Mouse (Mus musculus) embryonic facial prominence, embryonic 11.5 days (tissue): ENCODE results near the gene Lcn8. TPM values are rescaled to one million over a fixed set of nuclear protein-coding genes. Genes with fewer than 3 reads are reported as not detected.
"Not testable (repeated sequence)": the region's sequence is repeated elsewhere in the genome, so short reads cannot be mapped to it uniquely, and the experiment has no call there.

Source experiments
- ATAC-seq: fragments of 200-750 bp; cut with Nextera tagmentation; replicated peaks from 2 replicates; pipeline ENCODE4 v1.8.0; 2017; ENCODE audit warnings: low read depth; ENCODE audit not compliant: insufficient number of reproducible peaks, low FRiP score, low TSS enrichment
- DNase-seq: peaks from one replicate; pipeline ENCODE4 v3.0.0-alpha.2; 2015; ENCODE audit warnings: low spot score
- H3K27ac ChIP-seq: fragments of 300-500 bp; sonication (generic); replicated peaks from 2 replicates; pipeline ENCODE4 v1.5.1; 2014; ENCODE audit warnings: mild to moderate bottlenecking, low read depth, low read length, control low read depth
- H3K27me3 ChIP-seq: fragments of 300-500 bp; sonication (generic); 2 replicates; pipeline ENCODE4 v1.6.1; 2014; ENCODE audit warnings: mild to moderate bottlenecking, low read length, moderate library complexity, mixed read lengths; ENCODE audit not compliant: control insufficient read depth, insufficient read depth
- H3K36me3 ChIP-seq: fragments of 300-500 bp; sonication (generic); replicated peaks from 2 replicates; pipeline ENCODE4 v1.6.1; 2014; ENCODE audit warnings: low read depth, mild to moderate bottlenecking, low read length, moderate library complexity, mixed read lengths; ENCODE audit not compliant: control insufficient read depth, insufficient read depth
- H3K4me1 ChIP-seq: fragments of 300-500 bp; sonication (generic); 2 replicates; pipeline ENCODE4 v1.6.1; 2014; ENCODE audit warnings: low read length, mixed read lengths; ENCODE audit not compliant: control insufficient read depth, insufficient read depth
- H3K4me2 ChIP-seq: fragments of 300-500 bp; sonication (generic); 2 replicates; pipeline ENCODE4 v1.6.1; 2014; ENCODE audit warnings: low read depth, mild to moderate bottlenecking, control low read depth, low read length, moderate library complexity
- H3K4me3 ChIP-seq: fragments of 300-500 bp; sonication (generic); 2 replicates; pipeline ENCODE4 v1.5.1; 2014; ENCODE audit warnings: low read depth, low read length, control low read depth
- H3K9ac ChIP-seq: fragments of 300-500 bp; sonication (generic); replicated peaks from 2 replicates; pipeline ENCODE4 v1.6.1; 2014; ENCODE audit warnings: mild to moderate bottlenecking, control low read depth, low read length
- H3K9me3 ChIP-seq: fragments of 300-500 bp; sonication (generic); replicated peaks from 2 replicates; pipeline ENCODE4 v1.6.1; 2016; ENCODE audit warnings: mild to moderate bottlenecking, low read length, inconsistent platforms, mixed read lengths; ENCODE audit not compliant: control insufficient read depth
- whole genome bisulfite sequencing: fragments of 180-500 bp; shearing (Covaris S2); extraction: QIAGEN DNeasy Blood & Tissue Kit; methylation state at CpG from one replicate; pipeline ENCODE4 v1.1.7; 2014; 5-methylcytosine and 5-hydroxymethylcytosine counted together
- polyA plus RNA-seq: library from polyadenylated mRNA; unstranded; fragments of >200 nt; fragmentation: Nextera tagmentation; extraction: Ambion mirVana; gene quantifications from 2 replicates; pipeline ENCODE4 v1.2.1, GENCODE M21; 2014

Gene Lcn8
- polyA plus RNA-seq, 1 experiment from 2014 or later = not detected

DNA sequence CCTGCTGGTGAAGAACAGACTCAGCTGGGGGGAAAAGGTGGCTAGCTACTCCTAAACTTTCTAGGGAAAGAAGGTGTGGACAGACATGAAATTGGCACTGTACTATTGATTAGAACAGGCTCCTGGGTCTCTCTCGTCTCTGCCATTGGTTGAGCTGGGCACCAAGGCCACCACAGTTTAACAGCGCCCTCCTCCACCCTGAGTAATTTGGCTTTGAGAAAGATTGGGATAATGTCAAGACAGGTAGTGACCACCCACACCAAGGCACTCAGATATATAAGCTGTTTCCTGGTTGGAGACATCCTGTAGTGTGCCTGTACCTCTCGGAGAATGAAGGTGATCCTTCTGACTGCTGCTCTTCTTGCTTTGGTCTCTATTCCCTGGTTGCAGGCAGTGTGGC is 23.6 kb downstream of the Lcn8 start, which contains the start of gene Lcn6:
TSS of gene Lcn6 (plus strand) at position 301 of the 400 bp plus-strand sequence.
- no peak for ATAC-seq
- H3K9ac ChIP-seq = no peak within 1 kb of the TSS
- no peaks in the 10 kb centered on the region for H3K27me3 ChIP-seq
- H3K4me2 ChIP-seq = no peak within 1 kb of the TSS
- no peak within 1 kb of the TSS for H3K4me3 ChIP-seq
- DNase-seq = no peak
- H3K27ac ChIP-seq = no peak within 1 kb of the TSS
- WGBS = 91% methylated on average over 3 of the region's 3 CpGs
- H3K4me1 ChIP-seq = no peaks in the 10 kb centered on the region
- H3K9me3 ChIP-seq = no peaks in the 10 kb centered on the region
- no peaks in the 10 kb centered on the region for H3K36me3 ChIP-seq

DNA sequence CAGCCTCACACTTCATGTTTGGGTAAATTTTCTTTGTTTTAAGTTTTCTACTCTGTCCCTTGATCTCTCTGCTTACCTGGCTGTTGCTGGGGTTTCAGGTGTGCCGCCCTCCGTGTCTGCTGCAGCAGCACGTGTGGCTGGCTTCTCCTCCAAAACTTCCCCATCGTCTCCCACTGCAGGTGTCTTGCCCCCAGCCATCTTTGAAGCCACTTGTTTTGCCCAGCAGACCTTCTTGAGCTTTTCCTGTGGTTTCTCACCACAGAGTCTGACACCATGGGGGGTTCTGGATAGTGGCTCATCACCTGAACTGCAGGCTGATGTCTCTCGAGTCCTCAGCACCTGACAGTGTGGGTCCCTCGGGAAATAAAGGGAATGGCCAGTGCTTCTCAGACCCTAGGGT is 26.6 kb downstream of the Lcn8 start:
- WGBS = 87% methylated on average over 6 of the region's 6 CpGs
- Histone ChIP-seq H3K9ac (no peak overlapping the region), H3K27me3 (no peaks in the 10 kb centered on the region), H3K36me3 (no peaks in the 10 kb centered on the region), H3K4me1 (no peaks in the 10 kb centered on the region), H3K27ac (no peak overlapping the region), H3K4me2 (no peak overlapping the region), H3K9me3 (no peaks in the 10 kb centered on the region), H3K4me3 (no peak overlapping the region)
- ATAC-seq = no peak
- no peak for DNase-seq

DNA sequence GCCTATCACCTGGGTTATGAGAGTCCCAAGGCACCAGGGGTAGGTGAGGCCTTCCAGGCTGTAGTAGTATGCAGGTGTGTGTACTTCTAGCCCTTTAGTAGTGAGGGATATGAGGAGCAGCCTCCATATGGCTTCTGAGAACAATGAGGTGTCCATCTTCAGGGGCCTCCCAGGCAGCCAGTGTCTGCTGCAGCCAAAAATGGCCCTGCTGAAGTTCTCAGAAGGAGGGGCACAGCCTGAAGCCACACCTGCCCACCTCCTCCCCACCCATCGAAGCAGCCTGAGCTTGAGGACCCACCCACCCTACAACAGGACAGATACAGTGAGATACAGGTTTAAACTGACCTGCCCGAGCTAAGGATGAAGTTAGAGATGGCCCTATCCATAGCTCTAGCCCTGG is 29.5 kb downstream of the Lcn8 start, which contains the start of gene Lcn10:
TSS of gene Lcn10 (plus strand) at position 301 of the 400 bp plus-strand sequence.
- DNase-seq = no peak
- H3K9ac ChIP-seq = no peak within 1 kb of the TSS
- no peak within 1 kb of the TSS for H3K27ac ChIP-seq
- no peak within 1 kb of the TSS for H3K4me3 ChIP-seq
- H3K27me3 ChIP-seq = no peaks in the 10 kb centered on the region
- no peak within 1 kb of the TSS for H3K4me2 ChIP-seq
- no peak for ATAC-seq
- H3K36me3 ChIP-seq = no peaks in the 10 kb centered on the region
- H3K9me3 ChIP-seq = no peaks in the 10 kb centered on the region
- 65% methylated on average over 2 of the region's 2 CpGs for WGBS
- no peaks in the 10 kb centered on the region for H3K4me1 ChIP-seq

DNA sequence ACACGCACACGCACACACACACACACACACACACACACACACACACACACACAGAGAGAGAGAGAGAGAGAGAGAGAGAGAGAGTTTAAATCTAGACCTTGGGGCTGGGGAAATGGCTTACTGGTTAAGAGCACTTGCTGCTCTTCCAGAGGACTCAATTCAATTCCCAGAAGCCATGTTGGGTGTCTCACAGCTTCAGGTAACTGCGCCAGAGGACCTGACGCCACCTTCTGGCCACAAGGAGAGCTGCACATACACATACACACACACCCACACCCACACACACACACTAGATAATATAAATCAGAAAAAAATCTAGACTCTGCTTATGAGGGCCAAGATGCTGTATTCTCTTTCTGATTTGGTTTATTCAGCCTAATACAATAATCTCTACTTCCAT is 34.0 kb downstream of the Lcn8 start:
- DNase-seq = no peak
- no peak for ATAC-seq

DNA sequence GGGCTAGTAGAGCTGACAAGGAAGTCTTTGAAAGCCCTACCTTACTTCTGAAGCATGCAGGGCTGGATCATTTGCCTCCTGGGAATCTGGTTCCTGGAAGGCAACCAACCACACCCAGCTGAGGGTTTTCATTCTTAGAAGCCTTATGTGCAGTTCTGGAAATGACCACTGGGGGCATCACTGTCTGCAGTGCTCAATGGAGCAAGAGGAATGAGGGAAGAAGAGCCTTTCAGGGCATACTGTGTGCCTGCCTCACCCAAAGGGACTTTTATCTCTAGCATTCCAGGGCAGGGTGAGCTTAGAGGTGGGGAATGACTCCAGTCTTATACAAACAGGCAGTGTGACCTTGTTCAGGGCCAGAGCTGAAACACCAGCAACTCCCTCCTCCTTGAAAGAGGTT is 41.7 kb downstream of the Lcn8 start:
- ATAC-seq = no peak
- Histone ChIP-seq H3K27me3 (no peaks in the 10 kb centered on the region), H3K4me1 (no peaks in the 10 kb centered on the region)

More for the DNA sequence above, 34.0 kb downstream of the Lcn8 start:
- Histone ChIP-seq H3K9me3 (no peaks in the 10 kb centered on the region), H3K4me3 (no peak overlapping the region), H3K4me1 (no peaks in the 10 kb centered on the region), H3K27me3 (no peaks in the 10 kb centered on the region), H3K27ac (no peak overlapping the region), H3K9ac (no peak overlapping the region), H3K4me2 (no peak overlapping the region), H3K36me3 (no peaks in the 10 kb centered on the region)
- WGBS = 73% methylated on average over 4 of the region's 4 CpGs

DNA sequence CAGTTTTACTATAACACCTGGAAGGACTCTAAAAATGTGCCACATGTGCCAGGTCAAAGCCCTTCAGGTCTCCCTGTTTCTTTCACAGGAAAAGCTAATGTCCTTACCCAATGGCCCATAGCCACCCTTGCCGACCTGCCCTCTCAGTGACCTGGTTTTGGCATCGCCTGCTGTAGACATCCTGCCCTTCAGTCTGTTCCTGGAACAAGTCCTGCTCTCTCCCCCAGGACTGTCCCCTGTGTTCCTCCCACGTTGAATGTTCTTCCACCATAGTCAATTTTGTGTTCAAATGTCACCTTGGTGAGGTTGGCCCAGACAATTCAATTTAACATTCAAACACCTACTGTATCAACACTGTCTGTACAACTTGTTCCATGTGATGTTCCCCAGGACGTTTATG is 44.0 kb downstream of the Lcn8 start:
- WGBS = 58% methylated on average over 4 of the region's 4 CpGs
- Histone ChIP-seq H3K9ac (no peak overlapping the region), H3K4me3 (no peak overlapping the region), H3K36me3 (no peaks in the 10 kb centered on the region), H3K27ac (no peak overlapping the region), H3K9me3 (no peaks in the 10 kb centered on the region), H3K4me2 (no peak overlapping the region), H3K27me3 (no peaks in the 10 kb centered on the region), H3K4me1 (no peaks in the 10 kb centered on the region)
- ATAC-seq = no peak
- no peak for DNase-seq

More for the DNA sequence above, 41.7 kb downstream of the Lcn8 start:
- peak; percentile 76 for DNase-seq
- H3K36me3 ChIP-seq = no peaks in the 10 kb centered on the region
- no peak overlapping the region for H3K4me2 ChIP-seq
- H3K4me3 ChIP-seq = no peak overlapping the region
- no peak overlapping the region for H3K9ac ChIP-seq
- no peaks in the 10 kb centered on the region for H3K9me3 ChIP-seq
- no peak overlapping the region for H3K27ac ChIP-seq

DNA sequence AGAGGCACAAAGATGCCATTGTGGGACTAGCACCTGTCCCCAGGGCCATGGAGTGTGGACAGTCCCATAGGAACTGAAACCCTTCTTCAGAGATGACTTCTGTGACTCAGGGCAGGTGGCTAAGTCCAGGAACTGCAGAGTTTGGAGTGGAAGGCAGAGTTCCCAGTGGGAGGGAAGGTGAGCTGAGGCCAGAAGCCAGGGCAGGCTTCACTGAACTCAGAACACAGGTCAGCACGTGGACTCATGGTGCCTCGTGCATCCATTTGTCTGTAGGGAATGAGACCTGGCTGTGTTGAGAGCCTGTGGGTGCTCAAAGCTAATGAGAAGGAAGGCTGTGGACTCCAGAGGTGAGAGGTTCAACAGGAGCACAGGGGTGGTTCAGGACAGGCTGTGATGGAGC is 45.8 kb downstream of the Lcn8 start:
- Histone ChIP-seq H3K27me3 (no peaks in the 10 kb centered on the region), H3K9ac (no peak overlapping the region), H3K4me3 (no peak overlapping the region), H3K4me1 (no peaks in the 10 kb centered on the region), H3K27ac (no peak overlapping the region), H3K4me2 (no peak overlapping the region), H3K9me3 (no peaks in the 10 kb centered on the region), H3K36me3 (no peaks in the 10 kb centered on the region)
- DNase-seq (no peak), ATAC-seq (no peak)
- WGBS = 86% methylated on average over 2 of the region's 2 CpGs

DNA sequence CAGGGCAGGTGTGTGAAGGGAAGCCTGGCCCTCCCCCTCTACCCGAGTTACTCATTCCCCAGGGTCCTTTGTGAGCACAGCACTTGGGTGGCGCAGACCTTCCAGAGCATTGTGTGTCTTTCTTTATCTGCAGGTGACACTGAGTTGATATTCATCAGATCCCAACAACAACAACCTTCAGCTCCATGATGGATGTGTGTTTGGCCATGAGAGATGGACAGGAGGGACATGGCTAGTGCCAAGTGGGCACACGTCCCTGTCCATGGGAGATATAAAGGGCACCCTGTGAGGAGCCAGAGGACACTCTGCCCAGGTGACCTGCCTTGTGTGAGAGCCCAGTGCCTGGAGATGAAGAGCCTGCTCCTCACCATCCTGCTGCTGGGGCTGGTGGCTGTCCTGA is 46.8 kb downstream of the Lcn8 start, which contains the start of gene Obp2a:
TSS of gene Obp2a (plus strand) at position 301 of the 400 bp plus-strand sequence.
- H3K4me3 ChIP-seq, H3K9ac ChIP-seq, ATAC-seq, H3K4me1 ChIP-seq, H3K4me2 ChIP-seq, H3K27me3 ChIP-seq, H3K9me3 ChIP-seq, H3K36me3 ChIP-seq, DNase-seq, H3K27ac ChIP-seq: not testable (repeated sequence)
- whole genome bisulfite sequencing = 79% methylated on average over 3 of the region's 3 CpGs
